Mouse (Mus musculus): ENCODE measurements around the gene Olfr461.
"Not testable (repeated sequence)": the region's sequence is repeated elsewhere in the genome, so short reads cannot be mapped to it uniquely, and the experiment has no call there.

Gene Olfr461

GRCm38 (mm10) chr6:40554950-40555349, at the start of gene Olfr461:
Gene Olfr461 (minus strand): TSS chr6:40555050.
- in situ Hi-C loops (cut with MboI, MseI) = no loop called here

GRCm38 (mm10) chr6:40598546-40598945, 43.7 kb upstream of the Olfr461 start:
- in situ Hi-C loops (cut with MboI, MseI) = not testable (repeated sequence)

- in situ Hi-C loops (cut with MboI, MseI) = no loop called here
Observed at GRCm38 (mm10) chr6:40594804-40595550, 40.1 kb upstream of the Olfr461 start.

GRCm38 (mm10) chr6:40588346-40588745, 33.5 kb upstream of the Olfr461 start:
- in situ Hi-C loops (cut with MboI, MseI) = no loop called here

- in situ Hi-C loops (cut with MboI, MseI) = no loop called here
Observed at GRCm38 (mm10) chr6:40585645-40586044, 30.8 kb upstream of the Olfr461 start, which contains the start of gene Clec5a. Gene Clec5a (minus strand): TSS chr6:40585821.

- in situ Hi-C loops (cut with MboI, MseI) = no loop called here
Observed at GRCm38 (mm10) chr6:40584336-40584735, 29.5 kb upstream of the Olfr461 start.

GRCm38 (mm10) chr6:40576305-40576704, 21.5 kb upstream of the Olfr461 start:
- in situ Hi-C loops (cut with MboI, MseI) = no loop called here

GRCm38 (mm10) chr6:40573618-40574017, 18.8 kb upstream of the Olfr461 start:
- in situ Hi-C loops (cut with MboI, MseI) = no loop called here

GRCm38 (mm10) chr6:40569187-40569586, 14.3 kb upstream of the Olfr461 start, which contains the start of gene Olfr460:
Gene Olfr460 (plus strand): TSS chr6:40569487.
- in situ Hi-C loops (cut with MboI, MseI) = no loop called here

GRCm38 (mm10) chr6:40544690-40545089, 10.2 kb downstream of the Olfr461 start:
- in situ Hi-C loops (cut with MboI, MseI) = no loop called here

GRCm38 (mm10) chr6:40519408-40519807, 35.4 kb downstream of the Olfr461 start, which contains the start of gene Prss37:
Gene Prss37 (minus strand): TSS chr6:40519508.
- in situ Hi-C loops (cut with MboI, MseI) = loop anchor here (25.0 kb wide), 1 partner anchor 657 kb away; the partner anchor contains the start of gene Tmem178b

- in situ Hi-C loops (cut with MboI, MseI) = loop anchor here (25.0 kb wide), 1 partner anchor 344 kb away; no protein-coding TSS in a partner anchor
Observed at GRCm38 (mm10) chr6:40493229-40493628, 61.6 kb downstream of the Olfr461 start, which contains the start of gene Tas2r108. Gene Tas2r108 (plus strand): TSS chr6:40493529.

Data from T-helper 1 cell (primary cell).